Mouse (Mus musculus): ENCODE measurements around the gene Zbtb9. TPM values are rescaled to one million over a fixed set of nuclear protein-coding genes. Genes with fewer than 3 reads are reported as not detected.

The Zbtb9 gene
- polyA plus RNA-seq, 1 experiment from 2014 or later, result 11.3 TPM

DNA sequence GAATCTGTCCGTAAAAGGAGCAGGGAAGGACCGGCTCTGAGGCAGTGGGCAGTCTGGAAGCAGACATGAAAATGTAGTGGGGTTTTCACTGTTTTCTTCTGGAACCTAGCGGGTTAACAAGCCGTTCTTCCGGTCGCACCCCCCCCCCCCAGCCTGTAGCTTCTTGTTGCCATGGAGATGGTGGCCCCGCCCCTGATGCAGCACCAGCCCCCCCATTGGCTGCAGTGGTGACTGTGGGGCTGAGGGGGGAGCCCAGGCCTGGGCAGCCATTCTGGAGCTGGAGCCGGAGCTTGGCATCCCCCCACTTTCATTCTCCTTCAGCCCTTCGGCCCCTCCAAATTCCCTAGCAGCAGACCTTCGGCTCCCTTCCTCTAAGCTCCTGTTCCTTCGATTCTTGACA lies 21.6 kb upstream of the Zbtb9 start:
- H3K27ac ChIP-seq (replicated peaks; ENCODE audit: low read depth, low read length), result peak overlapping the region; percentile 58
- peak overlapping the region; percentile 62 for H3K9ac ChIP-seq (replicated peaks; ENCODE audit: low read length)
- no peaks in the 10 kb centered on the region for H3K9me3 ChIP-seq (ENCODE audit: control insufficient read depth, low read length)
- H3K4me1 ChIP-seq (ENCODE audit: control insufficient read depth, insufficient read depth, low read length), result peaks cover 59% of the 10 kb centered on the region
- H3K36me3 ChIP-seq (ENCODE audit: control insufficient read depth, insufficient read depth, low read length), result peaks cover 18% of the 10 kb centered on the region
- no peaks in the 10 kb centered on the region for H3K27me3 ChIP-seq (ENCODE audit: control insufficient read depth, insufficient read depth, low read length)
- 2% methylated on average over 9 of the region's 11 CpGs for WGBS
- peak overlapping the region; percentile 92 for H3K4me2 ChIP-seq (ENCODE audit: low read length)
- H3K4me3 ChIP-seq (replicated peaks; ENCODE audit: low read depth, low read length), result peak overlapping the region; percentile 36
- ATAC-seq (ENCODE audit: low FRiP score, low TSS enrichment) (peak; percentile 68; the same call in 1 of the 2 replicates), DNase-seq (peak; percentile 93)

DNA sequence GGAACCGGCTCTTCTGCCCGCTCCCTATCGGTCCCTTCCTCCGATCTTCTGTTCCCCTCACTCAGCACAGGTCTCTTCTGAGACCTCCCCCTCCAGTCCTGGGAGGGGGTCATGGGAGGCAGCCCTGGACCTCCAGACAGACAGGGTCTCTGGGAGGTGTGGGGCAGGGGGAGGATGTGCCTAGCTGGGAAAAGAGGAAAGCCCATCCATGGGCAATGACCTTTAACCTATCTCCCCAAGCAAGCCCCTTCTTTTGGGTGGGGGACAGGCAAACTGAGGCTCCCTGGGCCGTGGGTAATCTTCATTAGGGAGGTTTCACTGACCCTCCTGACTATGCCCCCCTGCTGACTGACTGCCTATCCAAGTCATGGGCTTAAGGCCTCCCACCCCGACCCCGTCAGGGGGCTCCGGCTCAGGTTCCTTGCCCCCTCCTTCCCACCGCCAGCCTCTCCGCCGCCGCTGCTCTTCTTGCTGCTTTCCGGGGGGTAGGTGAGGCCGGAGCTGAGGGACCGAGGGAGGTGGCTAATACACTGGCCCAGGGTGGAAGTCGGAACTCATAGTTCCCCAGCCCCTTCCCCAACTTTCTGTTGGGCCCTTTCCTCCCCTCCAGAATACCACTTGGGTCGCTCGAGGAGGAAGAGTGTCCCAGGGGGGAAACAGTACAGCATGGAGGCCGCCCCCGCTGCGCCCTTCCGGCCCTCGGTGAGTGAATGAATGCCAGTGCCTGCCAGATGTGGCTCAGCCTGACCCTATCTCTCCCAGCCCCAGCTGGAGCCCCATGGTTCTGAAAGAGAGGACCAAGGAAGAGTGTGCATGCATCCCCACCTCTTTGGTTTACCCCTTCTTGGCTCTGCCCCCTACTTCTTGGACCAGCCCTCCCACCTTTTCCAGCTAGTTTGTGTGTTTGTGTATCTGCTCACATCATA lies 20.8 kb upstream of the Zbtb9 start:
- peak overlapping the region; percentile 62 for H3K9ac ChIP-seq (replicated peaks; ENCODE audit: low read length)
- H3K9me3 ChIP-seq (ENCODE audit: control insufficient read depth, low read length), result no peaks in the 10 kb centered on the region
- 0 out of 2 replicates have a peak, but pooled peaks have one; percentile 7 for ATAC-seq (ENCODE audit: low FRiP score, low TSS enrichment)
- H3K27ac ChIP-seq (replicated peaks; ENCODE audit: low read depth, low read length), result peak overlapping the region; percentile 58
- DNase-seq, result peak; percentile 12
- H3K4me2 ChIP-seq (ENCODE audit: low read length), result peak overlapping the region; percentile 92
- WGBS, result 3% methylated on average over 23 of the region's 23 CpGs
- peak overlapping the region; percentile 36 for H3K4me3 ChIP-seq (replicated peaks; ENCODE audit: low read depth, low read length)
- H3K36me3 ChIP-seq (ENCODE audit: control insufficient read depth, insufficient read depth, low read length), result peaks cover 26% of the 10 kb centered on the region
- peaks cover 51% of the 10 kb centered on the region for H3K4me1 ChIP-seq (ENCODE audit: control insufficient read depth, insufficient read depth, low read length)
- no peaks in the 10 kb centered on the region for H3K27me3 ChIP-seq (ENCODE audit: control insufficient read depth, insufficient read depth, low read length)

DNA sequence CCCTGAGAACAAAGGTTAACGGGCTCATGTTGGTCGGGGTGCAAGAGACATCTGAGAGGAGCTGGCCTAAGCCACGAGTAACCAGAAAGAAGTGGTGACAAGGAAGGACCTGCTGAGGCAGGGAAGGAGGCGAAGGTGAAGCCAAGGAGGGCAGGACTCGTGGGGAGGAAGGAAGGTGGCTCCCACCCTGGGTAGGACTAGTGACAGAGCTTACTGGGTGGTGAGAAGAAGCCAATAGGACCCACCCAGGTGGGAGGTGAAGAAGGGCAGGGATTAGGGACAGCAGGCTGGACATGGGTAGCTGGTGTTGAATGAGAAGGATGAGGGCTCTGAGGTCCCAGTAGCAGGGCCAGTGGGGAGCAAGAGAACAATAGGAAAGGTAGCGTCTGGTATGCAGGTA lies 19.8 kb upstream of the Zbtb9 start:
- peak overlapping the region; percentile 62 for H3K9ac ChIP-seq (replicated peaks; ENCODE audit: low read length)
- no peak for DNase-seq
- H3K4me2 ChIP-seq (ENCODE audit: low read length), result peak overlapping the region; percentile 92
- 18% methylated on average over 6 of the region's 6 CpGs for WGBS
- H3K4me1 ChIP-seq (ENCODE audit: control insufficient read depth, insufficient read depth, low read length), result peaks cover 45% of the 10 kb centered on the region
- ATAC-seq (ENCODE audit: low FRiP score, low TSS enrichment), result no peak
- H3K4me3 ChIP-seq (replicated peaks; ENCODE audit: low read depth, low read length), result peak overlapping the region; percentile 36
- no peaks in the 10 kb centered on the region for H3K9me3 ChIP-seq (ENCODE audit: control insufficient read depth, low read length)
- no peaks in the 10 kb centered on the region for H3K27me3 ChIP-seq (ENCODE audit: control insufficient read depth, insufficient read depth, low read length)
- H3K36me3 ChIP-seq (ENCODE audit: control insufficient read depth, insufficient read depth, low read length), result peaks cover 35% of the 10 kb centered on the region
- peak overlapping the region; percentile 57; the same call in 1 of the 2 replicates for H3K27ac ChIP-seq (replicated peaks; ENCODE audit: low read depth, low read length)

DNA sequence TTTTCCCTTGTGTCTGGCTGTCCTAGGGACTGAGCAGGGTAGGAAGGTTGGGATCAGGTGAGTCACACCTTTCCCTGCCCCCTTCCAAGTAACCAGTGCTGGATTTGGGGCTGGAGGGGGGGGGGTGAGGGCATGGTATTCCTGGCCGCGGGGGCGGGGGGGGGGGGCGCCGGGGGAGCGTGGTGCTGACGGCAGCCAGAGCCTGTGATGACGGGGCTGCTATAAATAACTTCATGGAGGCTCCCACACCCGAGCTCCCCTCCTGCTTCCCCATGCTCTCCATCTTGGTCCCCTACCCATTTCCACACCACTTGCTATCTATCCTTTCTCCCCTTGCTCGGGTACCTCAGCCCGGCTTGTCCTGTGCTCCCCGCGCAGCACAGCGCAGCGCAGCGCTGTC lies 19.2 kb upstream of the Zbtb9 start:
- Histone ChIP-seq H3K4me3 (replicated peaks; ENCODE audit: low read depth, low read length) (peak overlapping the region; percentile 36), H3K27ac (replicated peaks; ENCODE audit: low read depth, low read length) (peak overlapping the region; percentile 57), H3K27me3 (ENCODE audit: control insufficient read depth, insufficient read depth, low read length) (no peaks in the 10 kb centered on the region), H3K36me3 (ENCODE audit: control insufficient read depth, insufficient read depth, low read length) (peaks cover 40% of the 10 kb centered on the region), H3K4me2 (ENCODE audit: low read length) (peak overlapping the region; percentile 92), H3K9me3 (ENCODE audit: control insufficient read depth, low read length) (no peaks in the 10 kb centered on the region), H3K9ac (replicated peaks; ENCODE audit: low read length) (peak overlapping the region; percentile 62), H3K4me1 (ENCODE audit: control insufficient read depth, insufficient read depth, low read length) (peaks cover 45% of the 10 kb centered on the region)
- DNase-seq (peak; percentile 31), ATAC-seq (ENCODE audit: low FRiP score, low TSS enrichment) (no peak)
- WGBS, result 16% methylated on average over 12 of the region's 16 CpGs

DNA sequence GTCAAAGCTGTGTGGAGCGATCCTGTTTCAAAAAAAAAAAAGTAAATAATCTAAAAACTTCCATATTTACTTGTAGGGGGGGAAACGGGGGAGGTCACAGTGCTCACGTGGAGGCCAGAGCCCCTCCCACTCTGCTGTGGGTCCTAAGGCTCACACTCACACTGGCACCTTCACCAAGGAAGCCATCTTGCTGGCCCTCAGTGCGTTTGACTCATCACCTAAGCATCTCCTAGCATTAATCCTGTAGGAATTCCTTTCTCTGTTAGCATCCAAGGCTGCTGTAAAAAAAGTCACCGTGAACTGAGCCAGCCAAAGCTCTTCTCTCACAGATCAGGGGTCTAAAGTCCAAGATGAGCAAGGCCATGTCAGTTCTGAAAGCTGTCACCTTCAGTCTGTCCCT lies 16.7 kb upstream of the Zbtb9 start:
- no peak overlapping the region for H3K4me2 ChIP-seq (ENCODE audit: low read length)
- H3K4me1 ChIP-seq (ENCODE audit: control insufficient read depth, insufficient read depth, low read length), result peaks cover 23% of the 10 kb centered on the region
- no peak overlapping the region for H3K27ac ChIP-seq (replicated peaks; ENCODE audit: low read depth, low read length)
- peaks cover 66% of the 10 kb centered on the region for H3K36me3 ChIP-seq (ENCODE audit: control insufficient read depth, insufficient read depth, low read length)
- ATAC-seq (ENCODE audit: low FRiP score, low TSS enrichment) (no peak), DNase-seq (no peak)
- H3K4me3 ChIP-seq (replicated peaks; ENCODE audit: low read depth, low read length), result no peak overlapping the region
- no peak overlapping the region for H3K9ac ChIP-seq (replicated peaks; ENCODE audit: low read length)
- no peaks in the 10 kb centered on the region for H3K9me3 ChIP-seq (ENCODE audit: control insufficient read depth, low read length)
- H3K27me3 ChIP-seq (ENCODE audit: control insufficient read depth, insufficient read depth, low read length), result no peaks in the 10 kb centered on the region
- 83% methylated on average over 5 of the region's 5 CpGs for WGBS

DNA sequence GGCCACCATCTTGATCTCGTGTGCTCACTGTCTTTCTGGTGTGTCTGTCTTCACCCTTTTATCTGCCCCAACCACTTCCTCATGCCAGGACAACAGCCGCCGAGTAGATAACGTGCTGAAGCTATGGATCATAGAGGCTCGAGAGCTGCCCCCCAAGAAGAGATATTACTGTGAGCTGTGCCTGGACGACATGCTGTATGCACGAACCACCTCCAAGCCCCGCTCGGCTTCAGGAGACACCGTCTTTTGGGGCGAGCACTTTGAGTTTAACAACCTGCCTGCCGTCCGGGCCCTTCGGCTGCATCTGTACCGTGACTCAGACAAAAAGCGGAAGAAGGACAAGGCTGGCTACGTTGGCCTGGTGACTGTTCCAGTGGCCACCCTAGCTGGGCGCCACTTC lies 16.1 kb upstream of the Zbtb9 start:
- no peaks in the 10 kb centered on the region for H3K9me3 ChIP-seq (ENCODE audit: control insufficient read depth, low read length)
- WGBS, result 93% methylated on average over 18 of the region's 18 CpGs
- peaks cover 72% of the 10 kb centered on the region for H3K36me3 ChIP-seq (ENCODE audit: control insufficient read depth, insufficient read depth, low read length)
- no peaks in the 10 kb centered on the region for H3K27me3 ChIP-seq (ENCODE audit: control insufficient read depth, insufficient read depth, low read length)
- H3K4me1 ChIP-seq (ENCODE audit: control insufficient read depth, insufficient read depth, low read length), result peaks cover 21% of the 10 kb centered on the region
- no peak overlapping the region for H3K27ac ChIP-seq (replicated peaks; ENCODE audit: low read depth, low read length)
- H3K4me3 ChIP-seq (replicated peaks; ENCODE audit: low read depth, low read length), result no peak overlapping the region
- H3K9ac ChIP-seq (replicated peaks; ENCODE audit: low read length), result no peak overlapping the region
- no peak overlapping the region for H3K4me2 ChIP-seq (ENCODE audit: low read length)
- ATAC-seq (ENCODE audit: low FRiP score, low TSS enrichment), result no peak
- DNase-seq, result no peak

DNA sequence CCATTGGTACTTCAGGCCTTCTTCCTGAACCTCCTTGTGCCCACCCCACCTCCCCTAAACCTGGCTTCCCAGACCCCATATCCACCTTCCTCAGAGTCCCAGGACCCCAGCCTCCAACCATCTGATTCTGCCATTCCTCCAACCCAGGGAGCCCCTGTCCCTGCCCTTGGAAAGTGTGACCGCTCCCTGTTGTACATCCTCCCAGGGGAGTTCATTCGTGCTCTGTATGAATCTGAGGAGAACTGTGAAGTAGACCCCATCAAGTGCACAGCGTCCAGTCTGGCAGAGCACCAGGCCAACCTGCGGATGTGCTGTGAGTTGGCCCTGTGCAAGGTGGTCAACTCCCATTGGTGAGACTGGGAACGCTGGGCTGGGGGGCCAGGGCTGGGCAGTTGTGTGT lies 15.1 kb upstream of the Zbtb9 start:
- 97% methylated on average over 5 of the region's 5 CpGs for WGBS
- Histone ChIP-seq H3K4me1 (ENCODE audit: control insufficient read depth, insufficient read depth, low read length) (peaks cover 11% of the 10 kb centered on the region), H3K27ac (replicated peaks; ENCODE audit: low read depth, low read length) (no peak overlapping the region), H3K4me2 (ENCODE audit: low read length) (no peak overlapping the region), H3K27me3 (ENCODE audit: control insufficient read depth, insufficient read depth, low read length) (no peaks in the 10 kb centered on the region), H3K9me3 (ENCODE audit: control insufficient read depth, low read length) (no peaks in the 10 kb centered on the region), H3K4me3 (replicated peaks; ENCODE audit: low read depth, low read length) (no peak overlapping the region), H3K36me3 (ENCODE audit: control insufficient read depth, insufficient read depth, low read length) (peaks cover 82% of the 10 kb centered on the region), H3K9ac (replicated peaks; ENCODE audit: low read length) (no peak overlapping the region)
- DNase-seq (no peak), ATAC-seq (ENCODE audit: low FRiP score, low TSS enrichment) (no peak)

DNA sequence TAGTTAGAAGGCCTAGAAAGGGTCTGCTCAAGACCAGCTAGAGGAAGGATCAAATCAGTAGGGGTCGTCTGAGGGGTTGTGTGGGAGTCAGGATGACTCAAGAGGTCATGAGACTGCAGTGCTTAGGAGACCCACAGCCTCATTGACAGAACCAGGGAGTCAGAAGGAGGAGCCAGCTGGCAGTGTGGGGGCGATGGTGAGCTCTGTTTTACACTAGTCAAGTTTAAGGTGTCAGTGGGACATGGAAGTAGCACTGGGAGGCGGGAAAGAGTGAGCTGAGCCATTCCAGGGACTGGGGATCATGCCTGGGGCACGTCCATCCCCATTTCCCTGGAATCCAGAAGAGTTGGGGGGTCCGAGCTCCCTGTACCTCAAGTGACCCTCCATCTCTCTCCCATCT lies 14.1 kb upstream of the Zbtb9 start:
- H3K9me3 ChIP-seq (ENCODE audit: control insufficient read depth, low read length), result no peaks in the 10 kb centered on the region
- H3K4me1 ChIP-seq (ENCODE audit: control insufficient read depth, insufficient read depth, low read length), result peaks cover 1% of the 10 kb centered on the region; the same call in 1 of the 2 replicates
- ATAC-seq (ENCODE audit: low FRiP score, low TSS enrichment) (no peak), DNase-seq (no peak)
- H3K27me3 ChIP-seq (ENCODE audit: control insufficient read depth, insufficient read depth, low read length), result no peaks in the 10 kb centered on the region
- no peak overlapping the region for H3K9ac ChIP-seq (replicated peaks; ENCODE audit: low read length)
- H3K27ac ChIP-seq (replicated peaks; ENCODE audit: low read depth, low read length), result no peak overlapping the region
- whole genome bisulfite sequencing, result 68% methylated on average over 5 of the region's 5 CpGs
- H3K4me3 ChIP-seq (replicated peaks; ENCODE audit: low read depth, low read length), result no peak overlapping the region
- no peak overlapping the region for H3K4me2 ChIP-seq (ENCODE audit: low read length)
- H3K36me3 ChIP-seq (ENCODE audit: control insufficient read depth, insufficient read depth, low read length), result peaks cover 89% of the 10 kb centered on the region

DNA sequence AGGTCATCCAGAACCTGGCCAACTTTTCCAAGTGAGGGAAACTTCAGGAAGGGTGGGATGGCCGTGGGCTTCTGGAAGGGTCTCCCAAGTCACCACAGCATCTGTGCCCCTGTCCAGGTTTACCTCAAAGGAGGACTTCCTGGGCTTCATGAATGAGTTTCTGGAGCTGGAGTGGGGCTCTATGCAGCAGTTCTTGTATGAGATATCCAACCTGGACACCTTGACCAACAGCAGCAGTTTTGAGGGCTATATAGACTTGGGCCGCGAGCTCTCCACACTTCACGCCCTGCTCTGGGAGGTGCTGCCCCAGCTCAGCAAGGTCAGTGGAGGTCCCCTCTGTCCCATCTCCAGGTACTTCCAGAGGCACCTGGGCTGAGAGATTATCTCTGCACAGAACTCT lies 13.2 kb upstream of the Zbtb9 start:
- Histone ChIP-seq H3K9me3 (ENCODE audit: control insufficient read depth, low read length) (no peaks in the 10 kb centered on the region), H3K36me3 (ENCODE audit: control insufficient read depth, insufficient read depth, low read length) (peaks cover 97% of the 10 kb centered on the region), H3K27ac (replicated peaks; ENCODE audit: low read depth, low read length) (no peak overlapping the region), H3K4me1 (ENCODE audit: control insufficient read depth, insufficient read depth, low read length) (no peaks in the 10 kb centered on the region), H3K27me3 (ENCODE audit: control insufficient read depth, insufficient read depth, low read length) (no peaks in the 10 kb centered on the region), H3K4me2 (ENCODE audit: low read length) (no peak overlapping the region), H3K4me3 (replicated peaks; ENCODE audit: low read depth, low read length) (no peak overlapping the region), H3K9ac (replicated peaks; ENCODE audit: low read length) (no peak overlapping the region)
- ATAC-seq (ENCODE audit: low FRiP score, low TSS enrichment), result no peak
- no peak for DNase-seq
- WGBS, result 97% methylated on average over 4 of the region's 4 CpGs
